Mouse (Mus musculus) lung, postnatal 0 days (tissue): ENCODE measurements at regions not wholly inside any gene's neighbourhood (a gene's known extent, or its start where the extent isn't known, plus 50 kb on each side); places are given as distances from the start of the nearest gene placed in this dataset.
A peak's percentile ranks its signal among the peaks of the same experiment; 100 is the strongest.

Source experiments
- CTCF ChIP-seq: IDR thresholded peaks from 2 replicates; pipeline ENCODE4 v1.5.1; 2016; ENCODE audit warnings: antibody characterized with exemption, mild to moderate bottlenecking
- EP300 ChIP-seq: IDR thresholded peaks from 2 replicates; pipeline ENCODE4 v1.6.1; 2016; ENCODE audit warnings: antibody characterized with exemption, mild to moderate bottlenecking, control low read depth

DNA sequence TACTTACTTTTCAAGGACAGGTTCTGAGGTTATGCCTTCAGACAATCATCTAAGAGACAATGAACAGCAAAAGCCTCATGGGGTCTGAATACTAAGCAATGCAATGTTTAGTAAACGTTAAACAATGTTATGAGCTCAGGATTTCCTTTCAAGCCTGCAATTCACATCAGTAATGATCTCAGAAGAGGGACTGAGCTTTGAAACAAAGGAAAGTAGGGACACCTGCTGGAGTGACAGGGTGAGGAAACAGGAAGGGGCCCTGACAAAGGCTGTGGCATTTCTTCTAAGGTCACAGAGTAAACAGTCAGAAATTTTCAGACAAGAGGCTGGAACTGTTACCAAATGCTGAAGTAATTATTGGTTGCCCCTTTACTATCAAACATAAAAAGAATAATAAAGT is 610.0 kb downstream of the Dach1 start:
- TF ChIP-seq CTCF = peak; percentile 48
- TF ChIP-seq EP300 = peak; percentile 74
